Mouse (Mus musculus) heart, postnatal 0 days (tissue): ENCODE measurements around the gene Myo5a. TPM values are rescaled to one million over a fixed set of nuclear protein-coding genes. Genes with fewer than 3 reads are reported as not detected.

ENCODE experiments used
- ATAC-seq: fragments of 200-750 bp; cut with Nextera tagmentation; 2 replicates; pipeline ENCODE4 v1.8.0; 2017; ENCODE audit warnings: low read depth, moderate number of reproducible peaks, moderate library complexity; ENCODE audit not compliant: insufficient read depth
- DNase-seq: peaks from one replicate; pipeline ENCODE4 v3.0.0-alpha.2; 2016; ENCODE audit warnings: low spot score
- H3K27ac ChIP-seq: fragments of 300-500 bp; sonication (generic); 2 replicates; pipeline ENCODE4 v1.5.1; 2014; ENCODE audit warnings: low read depth, mild to moderate bottlenecking
- H3K27me3 ChIP-seq: fragments of 300-500 bp; sonication (generic); 2 replicates; pipeline ENCODE4 v1.6.1; 2014; ENCODE audit warnings: low read length, mixed read lengths; ENCODE audit not compliant: control insufficient read depth, insufficient read depth
- H3K36me3 ChIP-seq: fragments of 300-500 bp; sonication (generic); replicated peaks from 2 replicates; pipeline ENCODE4 v1.6.1; 2014; ENCODE audit warnings: low read length, mixed read lengths; ENCODE audit not compliant: control insufficient read depth, insufficient read depth
- H3K4me1 ChIP-seq: fragments of 300-500 bp; sonication (generic); 2 replicates; pipeline ENCODE4 v1.6.1; 2014; ENCODE audit warnings: antibody characterized with exemption; ENCODE audit not compliant: control insufficient read depth, insufficient read depth
- H3K4me2 ChIP-seq: fragments of 300-500 bp; sonication (generic); 2 replicates; pipeline ENCODE4 v1.6.1; 2014; ENCODE audit warnings: low read depth, mild to moderate bottlenecking, low read length, moderate library complexity
- H3K4me3 ChIP-seq: fragments of 300-500 bp; sonication (generic); 2 replicates; pipeline ENCODE4 v1.5.1; 2014; ENCODE audit warnings: low read depth, low read length
- H3K9ac ChIP-seq: fragments of 300-500 bp; sonication (generic); replicated peaks from 2 replicates; pipeline ENCODE4 v1.6.1; 2014; ENCODE audit warnings: low read depth, low read length, mixed read lengths
- H3K9me3 ChIP-seq: fragments of 300-500 bp; sonication (generic); replicated peaks from 2 replicates; pipeline ENCODE4 v1.6.1; 2016; ENCODE audit warnings: low read length; ENCODE audit not compliant: control insufficient read depth
- CTCF ChIP-seq: IDR thresholded peaks from 2 replicates; pipeline ENCODE4 v1.5.1; 2016; ENCODE audit warnings: antibody characterized with exemption, control low read depth, low read depth
- EP300 ChIP-seq: IDR thresholded peaks from 2 replicates; pipeline ENCODE4 v1.6.1; 2016; ENCODE audit warnings: antibody characterized with exemption, low read depth
- WGBS: fragments of 180-500 bp; shearing (Covaris S2); extraction: QIAGEN DNeasy Blood & Tissue Kit; methylation state at CpG from one replicate; pipeline ENCODE4 v1.1.7; 2014; 5-methylcytosine and 5-hydroxymethylcytosine counted together
- polyA plus RNA-seq: library from polyadenylated mRNA; unstranded; fragments of >200 nt; fragmentation: Nextera tagmentation; extraction: Ambion mirVana; gene quantifications from 2 replicates; pipeline ENCODE4 v1.2.1, GENCODE M21; 2015
- total RNA-seq: library from RNA; depleted of rRNA; stranded (reverse); fragments of >200 nt; gene quantifications from 2 replicates; pipeline ENCODE4 v1.2.3, GENCODE M21; 2014; ENCODE audit warnings: low replicate concordance

Myo5a gene
- total and polyA plus RNA-seq, 2 experiments from 2014 or later: 3.6 to 7.1 TPM

DNA sequence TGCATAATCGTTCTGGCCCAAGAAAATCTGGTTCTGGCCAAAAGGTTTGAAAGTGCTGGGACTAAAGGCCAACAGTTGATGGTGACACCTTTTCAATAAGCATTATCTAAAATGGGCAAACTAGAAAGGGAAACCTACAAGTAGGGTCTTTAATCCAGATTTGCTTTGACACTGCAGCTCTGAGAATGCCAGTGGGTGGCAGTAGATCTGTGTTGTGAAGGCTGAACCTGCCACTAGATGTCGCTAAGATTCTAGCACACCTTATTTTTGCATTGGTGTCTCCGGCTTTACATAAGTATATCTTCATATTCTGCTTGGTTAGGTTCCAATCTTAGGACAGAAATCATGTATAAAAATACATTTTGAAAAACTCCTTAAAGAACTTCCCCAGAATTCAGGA is 20.8 kb upstream of the Myo5a start:
- no peak overlapping the region for H3K9ac ChIP-seq
- H3K27ac ChIP-seq: no peak overlapping the region
- ATAC-seq: no peak
- H3K27me3 ChIP-seq: no peaks in the 10 kb centered on the region
- 26% methylated on average over 3 of the region's 3 CpGs for WGBS
- H3K4me3 ChIP-seq: no peak overlapping the region
- H3K9me3 ChIP-seq: no peaks in the 10 kb centered on the region
- no peak overlapping the region for H3K4me2 ChIP-seq
- peak; percentile 99 for TF ChIP-seq CTCF
- no peak for TF ChIP-seq EP300
- DNase-seq: peak; percentile 78
- H3K4me1 ChIP-seq: 0 out of 2 replicates have a peak, but pooled peaks cover 3% of the 10 kb centered on the region
- peaks cover 9% of the 10 kb centered on the region; the same call in 1 of the 2 replicates for H3K36me3 ChIP-seq

DNA sequence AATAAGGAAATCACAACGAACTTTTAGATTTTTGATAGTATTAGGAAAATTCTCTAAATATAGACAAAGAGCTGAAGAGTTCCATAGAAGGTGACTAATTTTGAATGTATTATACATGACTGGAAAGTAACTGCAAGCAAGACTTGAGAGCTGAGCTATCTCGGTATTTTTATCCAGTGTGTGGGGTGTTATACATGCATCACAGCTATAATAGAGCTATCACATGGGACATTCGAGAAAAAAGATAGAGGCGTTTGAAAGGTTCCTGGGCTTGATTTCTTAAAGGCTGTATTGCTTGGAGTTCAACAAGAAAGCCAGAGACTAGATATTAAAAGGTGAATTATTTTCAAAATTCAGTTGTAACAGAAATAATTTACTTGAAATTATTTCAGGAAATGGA is 19.0 kb upstream of the Myo5a start:
- DNase-seq: no peak
- no peak for TF ChIP-seq CTCF
- Histone ChIP-seq H3K27me3 (no peaks in the 10 kb centered on the region), H3K4me1 (no peaks in the 10 kb centered on the region), H3K9me3 (no peaks in the 10 kb centered on the region), H3K4me2 (no peak overlapping the region), H3K4me3 (no peak overlapping the region), H3K27ac (no peak overlapping the region), H3K36me3 (peaks cover 4% of the 10 kb centered on the region), H3K9ac (no peak overlapping the region)
- WGBS: 52% methylated on average over 4 of the region's 4 CpGs
- no peak for ATAC-seq

DNA sequence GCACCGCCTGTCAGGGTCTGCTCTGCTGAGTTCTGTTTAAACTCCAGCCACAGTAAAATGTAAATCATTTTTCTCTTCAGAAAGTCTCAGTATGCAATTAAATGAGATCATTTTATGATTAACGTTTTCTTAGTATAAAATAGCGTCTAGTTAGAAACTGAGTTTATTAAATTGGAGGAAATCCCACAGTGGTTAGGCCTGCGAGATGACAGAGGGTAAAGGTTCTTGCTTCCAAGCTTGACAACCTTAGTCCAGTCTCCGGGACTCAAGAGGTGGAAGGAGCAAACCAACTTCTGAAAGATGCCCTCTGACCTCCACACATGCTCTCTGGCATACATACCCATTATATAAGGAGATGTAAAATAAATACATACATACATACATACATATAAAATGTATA is 15.8 kb upstream of the Myo5a start:
- H3K4me3 ChIP-seq: no peak overlapping the region
- no peaks in the 10 kb centered on the region for H3K9me3 ChIP-seq
- H3K36me3 ChIP-seq: peaks cover 23% of the 10 kb centered on the region
- no peak for DNase-seq
- H3K4me2 ChIP-seq: no peak overlapping the region
- no peak overlapping the region for H3K27ac ChIP-seq
- H3K27me3 ChIP-seq: no peaks in the 10 kb centered on the region
- no peak for TF ChIP-seq CTCF
- TF ChIP-seq EP300: no peak
- ATAC-seq: no peak
- H3K4me1 ChIP-seq: no peaks in the 10 kb centered on the region
- WGBS: 91% methylated on average over 5 of the region's 5 CpGs
- no peak overlapping the region for H3K9ac ChIP-seq

DNA sequence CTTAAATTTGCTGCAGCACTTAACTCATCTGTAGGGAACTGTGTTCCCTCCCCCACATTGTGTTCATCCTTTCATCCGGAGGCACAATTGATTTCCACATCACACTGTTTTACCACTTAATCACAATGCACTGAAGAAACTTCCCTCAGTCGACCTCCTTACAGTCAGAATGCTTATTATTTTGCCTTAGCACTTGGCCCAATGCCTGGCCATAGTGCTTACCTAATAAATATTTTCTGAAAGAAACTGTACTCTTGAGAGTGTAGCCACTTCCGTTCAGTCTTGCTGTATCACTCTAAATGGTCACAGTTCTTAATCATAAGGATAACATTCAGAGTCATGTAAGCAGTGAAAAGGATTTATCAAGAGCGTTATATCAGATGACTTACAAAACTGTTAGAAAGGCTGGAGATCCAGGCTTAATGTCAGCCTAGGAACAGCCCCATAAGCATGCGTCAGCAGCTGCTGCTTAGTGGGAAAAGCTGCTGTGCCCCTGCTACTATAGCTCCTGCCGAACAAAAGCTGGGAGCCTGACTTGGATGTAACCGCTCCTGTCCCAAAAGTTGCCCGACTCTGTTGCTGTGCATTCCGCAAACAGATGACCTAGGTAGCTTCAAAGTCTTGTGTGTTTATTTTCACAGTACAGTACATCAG is 6.0 kb upstream of the Myo5a start:
- Histone ChIP-seq H3K4me3 (no peak overlapping the region), H3K27me3 (no peaks in the 10 kb centered on the region), H3K9ac (no peak overlapping the region), H3K27ac (no peak overlapping the region), H3K4me1 (no peaks in the 10 kb centered on the region), H3K4me2 (no peak overlapping the region), H3K36me3 (peaks cover under 1% of the 10 kb centered on the region; the same call in 1 of the 2 replicates), H3K9me3 (no peaks in the 10 kb centered on the region)
- WGBS: 61% methylated on average over 9 of the region's 9 CpGs
- DNase-seq: no peak
- no peak for ATAC-seq
- TF ChIP-seq CTCF (no peak), EP300 (no peak)

DNA sequence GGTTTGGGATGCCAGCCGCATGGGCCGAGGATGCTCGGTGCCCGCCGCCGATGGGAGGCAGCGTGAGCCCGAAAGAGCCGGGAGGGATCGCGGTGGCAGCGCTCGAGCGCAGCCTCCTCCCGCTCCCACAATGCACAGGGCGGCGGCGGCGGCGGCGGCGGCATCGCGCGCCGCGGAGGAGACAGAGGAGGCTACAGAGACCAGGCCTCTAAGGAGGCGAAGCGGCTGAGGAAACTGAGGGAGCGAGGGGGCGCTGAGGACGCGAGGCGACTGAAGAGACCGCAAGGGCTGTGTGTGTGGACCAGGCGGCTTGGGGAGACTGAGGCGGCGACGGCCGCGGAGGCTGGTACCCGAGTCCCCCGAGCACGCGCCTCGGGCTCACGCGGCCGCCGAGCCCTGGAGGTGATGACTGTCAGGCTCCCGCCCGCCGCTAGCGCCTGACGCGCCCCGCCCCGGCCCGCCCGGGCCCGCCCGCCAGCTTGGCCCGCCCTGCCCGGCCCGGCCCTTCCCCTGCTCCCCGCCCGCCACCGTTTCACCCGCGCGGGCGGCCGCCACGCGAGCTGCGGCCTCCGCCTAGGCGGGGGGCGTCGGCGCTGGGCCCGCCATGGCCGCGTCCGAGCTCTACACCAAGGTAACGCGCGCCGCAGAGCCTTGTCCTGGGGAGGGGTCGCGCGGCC is 352 bp downstream of the Myo5a start:
- H3K27ac ChIP-seq: peak overlapping the region; percentile 28

More for the DNA sequence above, 352 bp downstream of the Myo5a start:
- H3K4me2 ChIP-seq: peak overlapping the region; percentile 95
- DNase-seq (peak; percentile 56), ATAC-seq (peak; percentile 93)
- TF ChIP-seq EP300 (no peak), CTCF (peak; percentile 40; the same call in 1 of the 2 replicates)
- H3K4me3 ChIP-seq: peak overlapping the region; percentile 77
- no peaks in the 10 kb centered on the region for H3K4me1 ChIP-seq
- H3K36me3 ChIP-seq: no peaks in the 10 kb centered on the region
- WGBS: under 1% methylated on average over 56 of the region's 92 CpGs
- H3K9ac ChIP-seq: peak overlapping the region; percentile 66
- no peaks in the 10 kb centered on the region for H3K9me3 ChIP-seq
- no peaks in the 10 kb centered on the region for H3K27me3 ChIP-seq
